Mouse (Mus musculus) midbrain, embryonic 14.5 days (tissue): ENCODE measurements at regions not wholly inside any gene's neighbourhood (a gene's known extent, or its start where the extent isn't known, plus 50 kb on each side); places are given as distances from the start of the nearest gene placed in this dataset.

Source experiments
- ATAC-seq: fragments of 200-750 bp; cut with Nextera tagmentation; 2 replicates; pipeline ENCODE4 v1.8.0; 2017; ENCODE audit warnings: moderate number of reproducible peaks, moderate library complexity; ENCODE audit not compliant: low FRiP score, low TSS enrichment
- DNase-seq: peaks from one replicate; pipeline ENCODE4 v3.0.0-alpha.2; 2015
- H3K27ac ChIP-seq: fragments of 300-500 bp; sonication (generic); replicated peaks from 2 replicates; pipeline ENCODE4 v1.5.1; 2014; ENCODE audit warnings: mild to moderate bottlenecking, low read depth, low read length, moderate library complexity
- H3K27me3 ChIP-seq: fragments of 300-500 bp; sonication (generic); 2 replicates; pipeline ENCODE4 v1.6.1; 2014; ENCODE audit warnings: low read length, control low read depth, mixed read lengths; ENCODE audit not compliant: control insufficient read depth, insufficient read depth
- H3K36me3 ChIP-seq: fragments of 300-500 bp; sonication (generic); 2 replicates; pipeline ENCODE4 v1.6.1; 2014; ENCODE audit warnings: low read length, control low read depth; ENCODE audit not compliant: control insufficient read depth, insufficient read depth
- H3K4me1 ChIP-seq: fragments of 300-500 bp; sonication (generic); 2 replicates; pipeline ENCODE4 v1.6.1; 2014; ENCODE audit warnings: mild to moderate bottlenecking, antibody characterized with exemption, low read length, control low read depth; ENCODE audit not compliant: control insufficient read depth, insufficient read depth
- H3K4me2 ChIP-seq: fragments of 300-500 bp; sonication (generic); 2 replicates; pipeline ENCODE4 v1.6.1; 2014; ENCODE audit warnings: mild to moderate bottlenecking, low read length, moderate library complexity
- H3K4me3 ChIP-seq: fragments of 300-500 bp; sonication (generic); replicated peaks from 2 replicates; pipeline ENCODE4 v1.5.1; 2014; ENCODE audit warnings: low read depth, low read length
- H3K9ac ChIP-seq: fragments of 300-500 bp; sonication (generic); replicated peaks from 2 replicates; pipeline ENCODE4 v1.6.1; 2014; ENCODE audit warnings: mild to moderate bottlenecking, low read length, moderate library complexity
- H3K9me3 ChIP-seq: fragments of 300-500 bp; sonication (generic); 2 replicates; pipeline ENCODE4 v1.6.1; 2016; ENCODE audit warnings: low read length, control low read depth, mixed read lengths; ENCODE audit not compliant: control insufficient read depth
- WGBS: fragments of 180-500 bp; shearing (Covaris S2); extraction: QIAGEN DNeasy Blood & Tissue Kit; methylation state at CpG from one replicate; pipeline ENCODE4 v1.1.7; 2014; 5-methylcytosine and 5-hydroxymethylcytosine counted together

DNA sequence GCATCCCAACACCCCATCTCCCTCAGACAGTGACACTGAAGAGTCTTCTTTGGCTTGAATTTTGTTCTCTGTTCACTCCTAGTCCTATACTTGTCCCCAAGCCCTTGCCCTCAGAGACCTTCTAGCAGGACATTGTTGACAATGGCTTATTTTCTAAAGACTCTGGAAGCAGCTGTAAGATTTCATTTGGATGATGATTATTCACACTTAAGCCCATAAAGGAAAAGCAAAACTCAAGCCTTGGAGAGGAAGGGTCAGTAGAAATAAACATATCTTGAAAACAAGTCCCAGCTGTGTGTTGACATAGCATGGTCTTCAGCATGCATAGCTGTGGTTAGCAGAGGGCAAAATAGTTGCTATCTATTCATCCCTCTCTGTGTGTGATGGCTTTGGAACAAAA lies 59.9 kb upstream of the Cdh11 start:
- no peak overlapping the region for H3K9ac ChIP-seq
- H3K27ac ChIP-seq, result no peak overlapping the region
- H3K36me3 ChIP-seq, result no peaks in the 10 kb centered on the region
- ATAC-seq (no peak), DNase-seq (no peak)
- no peak overlapping the region for H3K4me2 ChIP-seq
- no peaks in the 10 kb centered on the region for H3K27me3 ChIP-seq
- H3K4me1 ChIP-seq, result no peaks in the 10 kb centered on the region
- H3K9me3 ChIP-seq, result no peaks in the 10 kb centered on the region
- no peak overlapping the region for H3K4me3 ChIP-seq

DNA sequence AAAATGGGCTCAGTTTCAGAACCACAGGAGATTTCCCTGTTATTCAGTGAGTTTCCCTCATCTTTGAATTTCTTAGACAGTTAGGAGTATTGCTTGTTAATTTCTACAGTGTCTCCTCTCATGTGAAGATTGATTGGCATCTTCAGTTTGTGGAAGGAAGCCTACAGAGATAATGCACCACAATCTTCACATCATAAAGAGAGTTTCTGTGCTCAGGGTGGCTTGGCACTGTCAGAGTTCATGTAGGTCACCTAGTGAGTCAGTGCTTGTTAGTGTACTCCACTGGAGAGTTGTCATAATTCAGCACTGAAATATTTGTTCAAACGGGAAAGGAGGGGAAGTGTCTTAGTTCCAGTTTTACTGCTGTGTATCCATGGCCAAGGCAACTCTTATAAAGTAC lies 74.6 kb upstream of the Cdh11 start:
- H3K36me3 ChIP-seq, result no peaks in the 10 kb centered on the region
- H3K4me3 ChIP-seq, result no peak overlapping the region
- no peak for ATAC-seq
- no peaks in the 10 kb centered on the region for H3K9me3 ChIP-seq
- WGBS, result 87% methylated on average over 1 of the region's 1 CpGs
- H3K27ac ChIP-seq, result no peak overlapping the region
- H3K27me3 ChIP-seq, result no peaks in the 10 kb centered on the region
- no peak overlapping the region for H3K9ac ChIP-seq
- DNase-seq, result no peak
- no peak overlapping the region for H3K4me2 ChIP-seq
- H3K4me1 ChIP-seq, result no peaks in the 10 kb centered on the region

DNA sequence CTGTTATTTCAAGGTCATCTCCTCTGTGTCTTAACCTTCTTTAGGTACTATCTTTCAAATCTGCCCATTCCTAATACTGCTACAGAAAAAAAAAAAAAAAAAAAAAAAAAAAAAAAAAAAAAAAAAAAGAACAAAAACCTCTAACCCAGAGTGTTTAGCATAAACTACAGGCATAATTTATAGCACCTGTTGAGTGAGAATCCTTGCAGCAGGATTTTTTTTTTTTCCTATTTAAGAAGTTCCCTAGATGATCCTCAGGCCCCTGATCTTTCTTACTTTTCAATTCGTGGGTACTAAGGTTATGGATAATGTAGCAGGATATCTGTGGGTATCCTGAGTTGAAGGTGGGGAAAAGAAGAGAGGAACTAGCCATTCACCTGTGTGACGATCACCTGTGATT lies 114.1 kb upstream of the Cdh11 start:
- H3K9me3 ChIP-seq, result no peaks in the 10 kb centered on the region
- ATAC-seq (no peak), DNase-seq (no peak)
- no peaks in the 10 kb centered on the region for H3K27me3 ChIP-seq
- no peak overlapping the region for H3K9ac ChIP-seq
- H3K27ac ChIP-seq, result no peak overlapping the region
- no peaks in the 10 kb centered on the region for H3K4me1 ChIP-seq
- H3K36me3 ChIP-seq, result no peaks in the 10 kb centered on the region
- no peak overlapping the region for H3K4me2 ChIP-seq
- 87% methylated on average over 2 of the region's 2 CpGs for WGBS
- H3K4me3 ChIP-seq, result no peak overlapping the region

DNA sequence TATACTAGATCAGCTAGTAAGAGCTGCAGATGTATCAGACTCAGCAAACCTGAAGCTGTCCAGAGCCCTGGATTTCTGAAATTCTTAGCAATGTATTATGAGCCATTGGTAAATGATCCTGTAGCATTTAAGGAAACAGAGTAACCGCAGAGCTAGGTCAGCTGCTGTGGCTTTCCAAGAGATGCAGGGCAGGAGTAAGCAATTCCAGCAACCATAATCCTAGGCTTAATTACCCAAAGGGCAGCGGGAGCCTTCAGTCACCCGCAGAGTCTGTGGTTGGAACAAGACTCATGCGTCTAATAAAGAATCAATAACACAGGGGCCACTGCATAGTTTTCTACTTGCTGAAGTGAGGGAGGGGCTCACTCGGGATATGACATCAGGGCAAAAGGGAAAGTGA lies 115.2 kb upstream of the Cdh11 start:
- DNase-seq (no peak), ATAC-seq (no peak)

DNA sequence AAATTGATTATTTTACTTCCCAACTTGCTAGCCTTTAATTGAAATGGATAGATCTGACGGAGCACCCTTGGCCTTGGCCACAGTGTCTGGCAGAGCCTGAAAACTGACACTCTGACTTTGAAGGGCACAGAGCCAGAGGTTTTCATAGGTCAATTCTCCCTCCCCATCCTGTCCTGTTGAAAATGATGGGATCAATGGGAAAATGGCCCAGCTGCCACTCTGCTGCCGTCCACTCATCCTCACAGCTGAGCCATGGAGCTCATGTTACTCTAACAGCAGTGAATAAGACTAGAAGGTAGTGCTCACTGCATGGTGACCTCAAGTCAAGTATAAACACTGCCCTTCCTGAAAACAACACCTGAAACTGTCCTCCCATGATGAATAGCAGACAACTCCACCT lies 122.0 kb upstream of the Cdh11 start:
- H3K4me1 ChIP-seq, result no peaks in the 10 kb centered on the region
- H3K9ac ChIP-seq, result no peak overlapping the region
- no peak overlapping the region for H3K4me2 ChIP-seq
- no peaks in the 10 kb centered on the region for H3K9me3 ChIP-seq
- no peak overlapping the region for H3K4me3 ChIP-seq
- ATAC-seq, result no peak
- no peak overlapping the region for H3K27ac ChIP-seq
- WGBS, result 76% methylated on average over 2 of the region's 2 CpGs
- no peak for DNase-seq
- no peaks in the 10 kb centered on the region for H3K36me3 ChIP-seq
- no peaks in the 10 kb centered on the region for H3K27me3 ChIP-seq

More for the DNA sequence above, 115.2 kb upstream of the Cdh11 start:
- no peak overlapping the region for H3K9ac ChIP-seq
- H3K4me2 ChIP-seq, result no peak overlapping the region
- no peak overlapping the region for H3K4me3 ChIP-seq
- no peak overlapping the region for H3K27ac ChIP-seq
- no peaks in the 10 kb centered on the region for H3K4me1 ChIP-seq
- 39% methylated on average over 5 of the region's 5 CpGs for WGBS
- H3K27me3 ChIP-seq, result no peaks in the 10 kb centered on the region
- no peaks in the 10 kb centered on the region for H3K9me3 ChIP-seq
- no peaks in the 10 kb centered on the region for H3K36me3 ChIP-seq

DNA sequence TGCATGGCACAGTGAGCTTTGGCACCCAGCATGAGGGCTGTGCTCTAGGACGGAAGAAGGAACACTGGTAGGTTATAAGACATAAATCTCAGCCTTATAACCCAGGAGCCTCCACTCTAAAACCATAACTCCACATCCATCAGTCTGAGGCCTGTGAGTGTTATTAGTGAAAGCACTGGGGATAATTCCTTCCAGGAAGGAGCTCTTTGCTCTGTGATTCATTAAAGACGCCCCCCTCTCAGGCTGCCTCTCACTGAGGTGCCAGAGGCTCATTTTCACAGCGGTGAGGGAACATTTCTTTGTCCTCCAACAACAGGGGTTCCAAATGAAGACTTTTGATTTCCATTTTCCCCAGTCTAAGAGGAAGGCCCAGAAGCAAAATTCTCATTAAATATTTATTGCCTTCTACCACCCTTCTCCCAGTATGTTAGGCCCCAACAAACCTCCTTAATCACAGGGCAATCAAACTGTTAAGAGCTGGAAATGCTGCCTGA lies 145.9 kb upstream of the Cdh11 start:
- Histone ChIP-seq H3K4me1 (no peaks in the 10 kb centered on the region), H3K27me3 (no peaks in the 10 kb centered on the region), H3K4me3 (no peak overlapping the region), H3K9me3 (no peaks in the 10 kb centered on the region), H3K4me2 (no peak overlapping the region), H3K9ac (no peak overlapping the region), H3K36me3 (no peaks in the 10 kb centered on the region), H3K27ac (0 out of 2 replicates have a peak overlapping the region, but pooled peaks have one; percentile 45)
- peak; percentile 58 for DNase-seq
- peak; percentile 43; the same call in 1 of the 2 replicates for ATAC-seq
- WGBS, result 10% methylated on average over 3 of the region's 3 CpGs

DNA sequence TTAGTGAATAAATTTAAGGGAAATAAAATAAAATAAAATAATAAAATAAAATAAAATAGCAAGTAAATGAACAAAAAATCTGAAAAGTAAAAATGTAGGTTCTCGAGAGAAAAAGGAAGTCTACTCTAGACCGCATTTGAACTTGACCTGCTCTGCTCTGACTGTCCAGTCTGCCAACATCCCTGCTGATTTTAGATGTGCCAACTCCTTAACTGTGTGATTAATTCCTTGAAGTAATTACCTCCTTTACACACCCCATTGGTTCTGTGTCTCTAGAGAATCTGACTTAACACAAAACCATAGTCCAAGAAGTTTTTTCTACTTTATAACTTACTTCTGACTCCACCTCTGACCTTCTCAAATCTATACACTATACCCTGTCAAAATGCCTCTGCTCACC lies 153.3 kb upstream of the Cdh11 start:
- ATAC-seq, result no peak
- no peaks in the 10 kb centered on the region for H3K27me3 ChIP-seq
- H3K9ac ChIP-seq, result no peak overlapping the region
- no peak overlapping the region for H3K4me3 ChIP-seq
- no peaks in the 10 kb centered on the region for H3K4me1 ChIP-seq
- no peak overlapping the region for H3K4me2 ChIP-seq
- no peak overlapping the region for H3K27ac ChIP-seq
- H3K9me3 ChIP-seq, result no peaks in the 10 kb centered on the region
- no peaks in the 10 kb centered on the region for H3K36me3 ChIP-seq
- 92% methylated on average over 2 of the region's 2 CpGs for WGBS
- no peak for DNase-seq

GRCm38 (mm10) chr8:102945546-102945945 lies 160.1 kb upstream of the Cdh11 start:
- no peak overlapping the region for H3K27ac ChIP-seq
- H3K4me2 ChIP-seq, result no peak overlapping the region
- DNase-seq (no peak), ATAC-seq (no peak)
- H3K4me3 ChIP-seq, result no peak overlapping the region
- no peaks in the 10 kb centered on the region for H3K4me1 ChIP-seq
- no peaks in the 10 kb centered on the region for H3K27me3 ChIP-seq
- 92% methylated on average over 5 of the region's 5 CpGs for WGBS
- H3K9me3 ChIP-seq, result no peaks in the 10 kb centered on the region
- no peak overlapping the region for H3K9ac ChIP-seq
- no peaks in the 10 kb centered on the region for H3K36me3 ChIP-seq

DNA sequence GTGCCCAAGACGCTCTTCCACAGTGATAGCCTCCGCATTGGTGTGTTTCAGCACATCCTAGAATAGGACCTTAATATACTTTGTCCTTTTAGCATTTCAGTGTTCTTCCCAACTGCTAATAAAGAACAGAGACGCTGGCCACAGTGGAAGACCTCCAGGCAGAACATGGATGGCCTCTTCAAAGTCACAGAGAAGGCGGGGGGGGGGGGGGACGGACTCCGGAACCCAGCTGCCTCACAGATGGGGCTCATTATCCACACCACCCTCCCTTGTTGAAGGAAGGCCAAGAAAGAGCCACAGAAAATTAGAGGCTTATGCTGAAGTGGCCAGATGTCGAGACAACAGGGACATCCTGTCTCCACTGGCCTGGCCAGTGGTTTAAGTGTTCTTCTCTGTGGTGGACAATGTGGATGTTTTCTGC lies 192.7 kb upstream of the Cdh11 start:
- 70% methylated on average over 7 of the region's 7 CpGs for WGBS
- Histone ChIP-seq H3K36me3 (no peaks in the 10 kb centered on the region), H3K9me3 (no peaks in the 10 kb centered on the region), H3K4me1 (no peaks in the 10 kb centered on the region), H3K4me2 (no peak overlapping the region), H3K9ac (no peak overlapping the region), H3K27ac (no peak overlapping the region), H3K4me3 (no peak overlapping the region), H3K27me3 (no peaks in the 10 kb centered on the region)
- no peak for ATAC-seq
- peak; percentile 21 for DNase-seq
